Mouse (Mus musculus): ENCODE data around the gene Clpx. TPM values are rescaled to one million over a fixed set of nuclear protein-coding genes. Genes with fewer than 3 reads are reported as not detected.
"Not testable (repeated sequence)": the region's sequence is repeated elsewhere in the genome, so short reads cannot be mapped to it uniquely, and the experiment has no call there.

The Clpx gene
- total RNA-seq, 2 experiments from 2014 or later: 26.0 to 27.4 TPM

DNA sequence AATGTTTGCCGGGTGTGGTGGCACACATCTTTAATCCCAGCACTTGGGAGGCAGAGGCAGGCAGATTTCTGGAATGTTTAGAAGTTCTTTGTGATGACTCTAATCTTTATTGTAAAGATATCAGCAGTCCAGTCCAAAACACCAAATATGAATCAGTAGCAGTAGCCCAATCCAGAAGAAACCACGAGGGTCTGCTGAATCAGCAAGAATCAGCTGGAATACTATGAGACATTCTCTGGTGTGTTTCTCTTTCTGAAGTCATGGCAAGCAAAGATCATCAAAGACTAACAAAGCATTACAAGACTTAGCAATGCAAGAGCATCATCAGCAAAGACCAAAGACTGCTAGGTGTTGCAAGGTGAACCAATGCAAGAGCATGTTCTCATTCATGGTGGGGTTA lies 46.4 kb downstream of the Clpx start:
- DNase-seq: no peak
- intact Hi-C loops (cut with DNase I): no loop called here

DNA sequence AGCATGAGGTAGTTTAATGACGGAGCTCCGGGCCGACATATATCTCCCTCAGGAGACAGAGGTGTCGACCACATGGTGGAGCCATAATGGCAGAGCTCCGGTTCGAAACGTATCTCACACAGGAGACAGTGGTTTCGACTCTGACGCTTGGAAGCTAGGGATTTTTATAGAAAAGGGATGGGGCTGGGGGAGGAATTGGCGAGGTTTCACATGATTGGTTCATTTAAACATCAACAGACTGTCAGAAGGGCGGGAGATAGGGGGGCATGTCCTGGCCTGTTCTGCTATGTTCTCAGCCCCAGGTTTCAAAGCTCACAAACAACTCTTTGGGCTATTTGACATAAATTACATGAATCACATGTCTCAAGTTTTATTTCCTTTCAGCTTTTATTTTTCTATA lies 51.4 kb downstream of the Clpx start:
- intact Hi-C loops (cut with DNase I); DNase-seq: not testable (repeated sequence)

DNA sequence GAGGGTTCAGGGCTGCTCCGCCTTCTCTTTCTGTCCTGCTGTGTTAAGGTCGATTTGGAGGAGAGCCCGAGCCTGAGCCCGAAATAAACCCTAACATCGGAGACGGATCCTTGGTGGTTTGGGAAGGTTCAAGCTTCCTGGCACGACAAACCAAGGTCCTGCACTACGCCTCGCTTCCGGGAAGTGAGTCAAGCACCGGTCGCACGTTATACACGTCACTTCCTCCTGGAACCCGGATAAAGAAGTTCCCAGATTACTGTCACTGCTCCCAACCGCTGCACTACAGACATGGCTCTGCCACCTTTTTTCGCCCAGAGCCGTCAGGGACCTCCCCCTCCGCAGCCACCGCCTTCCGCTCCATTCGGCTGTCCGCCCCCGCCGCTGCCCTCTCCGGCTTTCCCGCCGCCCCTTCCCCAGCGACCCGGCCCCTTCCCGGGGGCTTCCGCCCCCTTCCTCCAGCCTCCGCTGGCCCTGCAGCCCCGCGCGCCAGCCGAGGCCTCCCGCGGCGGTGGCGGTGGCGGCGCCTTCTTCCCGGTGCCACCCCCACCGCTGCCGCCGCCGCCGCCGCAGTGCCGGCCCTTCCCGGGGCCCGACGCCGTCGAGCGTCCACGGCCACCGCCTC lies 51.9 kb downstream of the Clpx start, which contains the start of gene Pdcd7:
TSS of gene Pdcd7 (plus strand) at position 251 of the 622 bp plus-strand sequence.
- peak; percentile 95 for DNase-seq
- intact Hi-C loops (cut with DNase I): no loop called here

DNA sequence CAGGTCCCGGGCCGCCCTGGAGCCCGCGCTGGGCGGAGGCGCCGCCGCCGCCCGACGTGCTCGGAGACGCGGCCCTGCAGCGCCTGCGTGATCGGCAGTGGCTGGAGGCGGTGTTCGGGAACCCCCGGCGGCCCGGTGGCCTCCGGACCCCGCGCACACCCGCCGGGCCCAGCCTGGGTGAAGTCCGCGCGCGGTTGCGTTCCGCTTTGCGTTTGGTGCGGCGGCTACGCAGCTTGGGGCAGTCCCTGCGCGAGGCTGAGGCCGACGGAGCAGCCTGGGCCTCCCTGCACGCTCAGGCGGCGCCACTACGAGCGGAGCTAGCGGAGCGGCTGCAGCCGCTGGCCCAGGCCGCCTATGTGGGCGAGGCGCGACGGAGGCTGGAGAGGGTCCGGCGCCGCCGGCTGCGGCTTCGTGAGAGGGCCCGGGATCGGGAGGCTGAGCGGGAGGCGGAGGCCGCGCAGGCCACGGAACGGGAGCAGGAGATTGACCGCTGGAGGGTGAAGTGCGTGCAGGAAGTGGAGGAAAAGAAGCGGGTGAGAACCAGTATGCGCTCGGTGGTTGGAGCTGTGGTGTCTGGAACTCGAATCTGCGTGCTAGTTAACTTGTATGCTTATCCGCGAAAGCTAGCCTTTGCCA lies 52.5 kb downstream of the Clpx start:
- intact Hi-C loops (cut with DNase I): no loop called here
- DNase-seq: peak; percentile 27

DNA sequence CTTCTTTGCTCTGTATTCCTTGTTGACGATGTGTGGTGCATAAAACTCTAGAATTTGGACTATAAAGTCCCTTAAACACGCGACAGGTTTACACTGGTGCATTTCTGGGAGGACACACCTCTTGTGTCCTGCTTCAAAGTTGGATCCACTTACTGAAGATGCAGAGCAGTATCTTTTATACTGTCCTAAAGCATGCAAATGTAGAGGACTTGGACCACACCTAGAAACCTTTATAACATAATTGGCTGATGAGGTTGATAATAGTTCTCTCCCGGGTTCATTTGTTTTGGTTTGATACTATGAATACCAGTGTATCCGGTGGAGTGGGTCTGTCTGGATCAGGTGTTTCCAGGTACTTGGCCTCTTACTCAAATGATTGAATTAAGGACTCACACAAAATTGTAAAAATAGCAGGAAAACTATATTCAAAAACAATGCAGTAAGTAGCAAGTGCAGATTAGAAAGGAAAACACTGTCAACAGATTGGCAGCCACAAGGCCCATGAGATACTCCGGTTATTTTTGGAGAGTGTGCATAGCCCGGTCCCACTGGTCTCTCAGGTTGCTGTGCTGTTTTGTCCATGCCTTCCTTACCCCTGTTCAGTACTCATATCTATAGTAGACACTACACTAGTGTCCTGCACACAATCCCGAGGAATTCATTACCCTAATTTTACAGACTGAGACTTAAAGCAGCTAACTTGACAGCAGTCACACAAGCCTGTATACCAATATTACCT lies 53.2 kb downstream of the Clpx start:
- DNase-seq: no peak
- intact Hi-C loops (cut with DNase I): no loop called here

DNA sequence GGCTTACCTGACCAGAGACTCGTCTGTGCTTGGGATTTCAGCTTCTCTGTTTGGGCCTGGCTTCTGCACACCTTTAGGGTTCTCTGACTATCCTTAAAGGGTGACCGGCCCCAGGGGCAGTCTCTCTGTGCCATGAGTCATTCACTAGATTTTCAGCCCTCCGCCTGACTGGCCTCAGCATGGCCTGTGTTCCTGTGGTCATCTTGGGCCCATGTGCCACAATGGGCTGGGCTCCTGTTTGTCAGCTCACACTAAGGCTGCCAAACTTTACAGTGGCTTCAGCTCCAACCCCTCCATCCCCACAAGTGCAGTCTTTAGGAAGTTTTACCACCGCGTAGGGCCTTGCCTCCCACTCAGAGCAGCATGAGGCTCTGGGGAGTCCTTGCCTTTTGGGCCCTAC lies 59.2 kb downstream of the Clpx start:
- DNase-seq: no peak
- intact Hi-C loops (cut with DNase I): no loop called here

DNA sequence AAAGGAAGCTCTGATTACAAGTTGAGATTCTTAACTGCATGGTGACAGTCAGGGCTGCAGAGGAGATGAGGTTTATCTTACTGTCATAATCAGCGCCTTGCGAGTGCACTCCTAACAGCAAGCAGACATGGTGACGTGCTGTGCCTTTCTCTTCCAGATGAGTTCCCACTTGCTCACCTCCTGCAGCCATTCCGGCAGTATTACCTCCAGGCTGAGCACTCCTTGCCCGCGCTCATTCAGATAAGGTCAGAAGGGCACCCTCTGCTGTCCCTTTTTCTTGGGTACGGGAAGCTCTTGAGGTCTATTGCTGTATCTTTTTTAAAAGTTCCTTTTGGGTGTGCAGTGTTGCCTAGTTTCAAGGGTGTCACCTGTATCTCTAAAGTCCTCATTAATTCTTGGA lies 62.5 kb downstream of the Clpx start:
- DNase-seq: no peak
- intact Hi-C loops (cut with DNase I): no loop called here

DNA sequence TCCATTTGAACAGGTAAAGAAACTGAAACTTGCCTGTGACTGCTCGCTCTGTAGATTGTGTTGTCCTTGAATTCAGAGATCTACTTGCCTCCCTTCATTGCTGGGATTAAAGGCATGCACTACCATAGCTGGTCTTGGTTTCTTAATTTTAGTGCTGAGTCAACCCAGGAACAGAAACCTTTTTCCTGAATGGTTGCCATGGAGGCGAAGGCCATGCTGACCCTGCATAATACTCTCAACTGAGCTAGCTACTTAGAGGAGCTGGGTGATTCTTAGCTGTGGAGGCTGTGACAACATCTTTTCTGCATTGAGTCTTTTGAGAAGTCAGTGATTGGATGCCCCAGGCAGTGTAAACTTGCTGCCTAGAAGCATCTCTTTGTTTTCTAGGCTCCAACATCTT lies 62.9 kb downstream of the Clpx start:
- no peak for DNase-seq
- intact Hi-C loops (cut with DNase I): no loop called here

DNA sequence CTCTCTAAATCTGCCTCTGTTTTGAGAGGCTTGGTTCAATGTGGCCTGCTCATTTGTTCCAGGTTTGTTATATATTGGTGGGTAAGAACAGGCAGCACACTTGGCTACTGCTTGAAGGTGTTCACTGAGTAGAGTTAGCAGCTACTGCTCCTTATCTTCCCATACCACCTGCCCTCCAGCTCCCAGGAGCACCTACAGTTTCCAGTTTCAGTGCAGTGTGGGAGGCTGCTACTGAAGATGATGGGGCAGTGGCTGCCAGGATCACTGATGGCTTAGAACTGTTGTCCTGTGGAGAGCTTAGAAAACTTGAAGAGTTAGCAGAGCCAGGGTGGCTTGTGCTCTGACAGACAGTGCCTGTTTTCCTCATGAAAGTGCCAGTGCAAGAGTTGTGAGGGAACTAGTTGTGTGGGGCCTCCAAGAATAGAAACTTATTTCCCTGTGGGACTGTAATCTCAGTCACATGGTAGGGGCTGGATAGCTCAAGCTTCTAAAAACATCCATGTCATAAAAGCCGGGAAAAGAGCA lies 65.0 kb downstream of the Clpx start:
- intact Hi-C loops (cut with DNase I): no loop called here

DNA sequence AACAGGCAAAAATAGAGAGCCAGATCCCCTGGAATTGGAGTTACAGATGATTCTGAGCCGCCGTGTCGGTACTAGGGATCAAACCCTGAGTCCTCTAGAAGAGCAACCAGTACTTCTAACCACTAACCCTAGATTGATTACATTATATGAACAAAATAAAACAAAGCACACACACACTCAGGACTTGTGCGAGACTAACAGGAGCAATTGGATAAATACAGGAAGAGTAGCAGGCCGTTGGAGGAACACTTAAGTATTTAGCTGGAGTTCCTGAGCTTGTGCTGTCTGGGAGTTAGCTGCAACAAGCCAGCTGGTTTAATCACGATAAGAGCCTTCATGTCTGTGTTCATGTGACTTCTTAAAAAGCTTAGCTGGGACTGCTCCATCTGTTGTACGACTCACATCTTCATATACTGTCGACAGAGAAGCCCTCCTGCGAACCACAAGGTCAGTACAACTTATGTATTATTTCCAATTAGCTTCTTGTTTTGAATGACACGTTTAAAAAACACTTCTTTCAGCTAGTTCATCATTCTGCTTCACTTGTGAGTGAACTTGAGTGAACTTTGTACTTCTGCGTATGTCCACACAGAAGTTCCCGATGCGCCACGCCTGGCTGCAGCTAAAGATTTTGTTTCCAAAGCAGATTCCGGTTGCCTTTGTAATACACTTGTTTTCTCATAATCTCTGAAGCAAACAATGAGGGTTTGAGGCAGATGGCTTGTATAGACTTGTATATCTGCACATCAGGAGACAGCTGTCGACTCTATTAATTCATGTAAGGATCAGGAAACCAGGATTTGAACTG lies 66.8 kb downstream of the Clpx start, which contains the start of gene Ubap1l:
TSS of gene Ubap1l (plus strand) at position 401 of the 808 bp plus-strand sequence.
- DNase-seq: no peak
- intact Hi-C loops (cut with DNase I): no loop called here

More for the DNA sequence above, 65.0 kb downstream of the Clpx start:
- no peak for DNase-seq

DNA sequence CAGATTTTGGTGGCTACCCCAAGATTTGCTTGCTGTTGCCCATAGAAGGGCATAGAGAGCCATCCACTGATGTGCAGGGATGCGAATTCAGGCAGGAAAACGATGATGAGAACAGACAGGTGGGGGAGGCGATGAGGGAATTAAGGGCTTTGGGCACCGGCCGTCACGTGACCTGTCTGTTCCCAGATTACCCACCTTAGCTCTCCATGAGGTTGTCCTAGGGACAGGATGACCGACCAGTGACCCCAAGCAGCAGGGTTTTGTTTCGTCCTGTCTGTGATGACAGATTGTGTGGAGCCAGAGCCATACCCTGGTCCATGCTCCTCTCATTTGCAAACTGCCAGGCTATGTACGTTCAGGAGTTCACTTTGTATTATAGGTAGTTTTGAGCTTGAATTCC lies 69.6 kb downstream of the Clpx start:
- intact Hi-C loops (cut with DNase I): no loop called here

DNA sequence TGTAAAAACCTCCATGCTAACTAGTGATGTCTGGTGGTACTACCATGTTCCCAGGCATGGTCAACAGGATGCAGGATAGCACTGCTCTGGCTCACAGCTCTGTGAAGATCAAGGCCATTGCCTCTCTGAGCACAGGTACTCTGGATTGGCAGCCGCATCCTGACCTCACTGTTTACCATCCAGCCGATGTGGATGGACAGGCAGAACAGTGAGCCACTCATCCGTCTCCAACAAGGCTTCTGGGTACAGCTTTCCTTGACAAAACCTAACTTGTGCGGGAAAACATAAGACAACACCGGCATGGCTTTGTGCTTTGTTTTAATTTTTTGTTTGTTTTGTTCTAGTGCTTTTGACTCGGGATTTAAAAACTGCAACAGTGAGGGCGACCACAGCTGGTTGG lies 71.7 kb downstream of the Clpx start:
- intact Hi-C loops (cut with DNase I): no loop called here
- no peak for DNase-seq

More for the DNA sequence above, 69.6 kb downstream of the Clpx start:
- DNase-seq: no peak

DNA sequence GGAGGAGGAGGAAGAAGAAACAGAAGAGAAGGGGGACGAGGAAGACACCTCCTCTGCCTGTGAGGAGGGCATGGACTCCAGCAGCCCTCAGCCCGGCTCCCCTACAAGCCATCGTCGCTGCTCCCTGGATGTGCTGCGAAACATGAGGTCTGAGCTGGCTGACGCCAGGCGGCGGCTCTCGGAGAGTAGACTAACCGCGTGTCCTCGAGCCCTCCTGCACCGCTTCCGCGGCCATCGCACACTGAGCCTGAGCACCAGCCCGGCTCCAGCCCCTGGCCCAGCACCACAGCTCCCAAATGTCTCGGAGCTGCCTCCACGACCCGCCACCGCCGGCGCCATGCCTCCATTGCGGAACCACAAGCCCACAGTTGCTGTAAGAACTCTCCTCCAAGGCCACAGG lies 77.7 kb downstream of the Clpx start:
- intact Hi-C loops (cut with DNase I): loop anchor here (10.0 kb wide), 1 partner anchor 63 kb away; the partner anchor contains the start of gene Mtfmt

DNA sequence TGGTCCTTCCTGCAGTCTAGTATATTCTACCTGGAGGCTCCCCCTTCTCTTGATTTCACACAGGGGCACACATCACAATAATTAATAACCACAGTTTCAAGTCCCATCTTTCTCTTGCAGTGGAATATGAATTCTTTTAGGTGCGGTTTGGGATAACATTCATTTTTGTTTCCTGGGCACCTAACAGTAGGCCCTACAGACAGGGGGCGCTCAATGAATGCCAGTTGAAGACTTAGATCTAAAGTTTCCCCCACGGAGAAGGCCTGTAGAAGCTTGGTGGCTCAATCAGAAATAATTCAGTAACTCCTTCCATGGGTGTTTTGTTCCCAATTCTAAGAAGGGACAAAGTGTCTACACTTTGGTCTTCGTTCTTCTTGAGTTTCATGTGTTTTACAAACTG lies 78.4 kb downstream of the Clpx start:
- peak; percentile 29 for DNase-seq
- intact Hi-C loops (cut with DNase I): loop anchor here (10.0 kb wide), 1 partner anchor 62 kb away; the partner anchor contains the start of gene Mtfmt

More for the DNA sequence above, 77.7 kb downstream of the Clpx start:
- no peak for DNase-seq

DNA sequence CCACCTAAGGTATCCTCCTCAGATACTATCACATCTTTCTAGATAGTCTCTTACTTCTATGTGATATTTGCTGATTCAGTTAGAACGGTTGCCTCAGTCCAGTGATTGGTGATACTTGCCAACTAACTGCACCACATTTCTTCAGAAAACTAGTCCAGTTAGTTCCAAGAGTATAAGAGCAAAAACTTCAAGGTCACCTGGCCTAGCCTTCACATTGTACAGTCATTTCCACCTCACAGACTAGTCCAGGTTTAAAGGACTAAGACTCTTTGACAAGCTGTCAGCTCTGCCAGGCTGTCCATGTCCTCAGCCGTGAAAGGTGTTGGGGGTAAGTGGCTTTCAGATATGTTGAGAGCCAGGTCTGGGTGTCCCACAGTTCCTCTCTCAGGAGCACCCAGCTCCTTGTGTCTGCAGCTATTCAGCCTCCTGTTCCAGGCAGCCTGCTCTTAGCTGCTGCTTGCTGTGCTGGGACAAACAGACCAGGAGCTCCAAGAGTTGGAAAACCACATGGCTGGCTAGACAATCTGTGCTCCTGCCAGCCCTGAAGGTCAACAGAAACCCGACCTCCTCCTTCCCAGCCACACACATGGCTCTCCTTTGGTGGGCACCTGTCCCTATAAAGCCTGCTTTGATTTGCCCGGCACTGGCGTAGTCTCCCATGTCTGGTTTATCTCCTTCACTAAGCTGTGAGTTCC lies 80.6 kb downstream of the Clpx start:
- intact Hi-C loops (cut with DNase I): loop anchor here (10.0 kb wide), 1 partner anchor 60 kb away; the partner anchor contains the start of gene Mtfmt

DNA sequence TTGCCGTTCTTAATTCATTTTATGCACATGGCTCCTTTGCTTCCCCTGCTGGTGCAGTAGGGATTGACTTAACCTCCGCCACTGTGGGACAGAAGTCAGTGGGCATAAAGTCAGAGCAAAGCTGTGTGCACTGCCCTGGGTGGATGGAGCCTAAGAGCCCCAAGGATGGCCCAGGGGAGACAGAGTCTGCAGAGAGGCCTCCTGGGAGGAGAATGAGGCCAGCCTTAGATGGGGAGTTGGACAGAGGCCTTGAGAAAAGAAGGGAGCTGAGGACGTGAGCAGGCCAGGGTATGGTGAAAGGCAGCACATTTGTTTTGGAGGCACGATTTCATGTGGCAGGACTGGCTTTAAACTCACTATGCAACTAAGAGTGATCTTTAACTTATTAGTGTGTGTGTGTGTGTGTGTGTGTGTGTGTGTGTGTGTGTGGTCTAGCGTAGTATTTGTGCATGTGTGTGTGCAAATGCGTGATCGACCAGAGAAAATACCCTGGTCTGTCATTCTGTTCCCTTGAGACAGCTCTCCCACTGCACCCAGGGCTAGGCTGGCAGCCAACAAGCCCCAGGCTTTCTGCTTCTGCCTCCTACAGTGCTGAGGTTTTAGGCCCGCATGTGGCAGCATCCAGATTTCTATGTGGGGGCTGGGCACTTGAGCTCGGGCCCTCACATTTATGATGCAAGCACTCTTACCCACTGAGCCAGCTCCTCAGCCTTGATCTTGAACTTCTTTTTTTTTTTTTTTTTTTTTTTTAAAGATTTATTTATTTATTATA lies 81.3 kb downstream of the Clpx start:
- no peak for DNase-seq
- intact Hi-C loops (cut with DNase I): loop anchor here (10.0 kb wide), 1 partner anchor 59 kb away; the partner anchor contains the start of gene Mtfmt

More for the DNA sequence above, 80.6 kb downstream of the Clpx start:
- DNase-seq: no peak

All from left cerebral cortex, postnatal 4 days (tissue).